Mouse (Mus musculus) olfactory bulb, adult 2 months (tissue): ENCODE data around the gene Slc7a10.

Experiments
- CTCF ChIP-seq: fragments of 200-500 bp; IDR thresholded peaks from 2 replicates; pipeline ENCODE4 v1.5.1; 2012; ENCODE audit warnings: low read depth, mild to moderate bottlenecking, low read length, moderate library complexity; ENCODE audit not compliant: insufficient read depth
- POLR2A ChIP-seq: fragments of 200-500 bp; IDR thresholded peaks from 2 replicates; pipeline ENCODE4 v1.6.1; 2012; ENCODE audit warnings: mild to moderate bottlenecking, low read depth, low read length, moderate library complexity; ENCODE audit not compliant: insufficient read depth

DNA sequence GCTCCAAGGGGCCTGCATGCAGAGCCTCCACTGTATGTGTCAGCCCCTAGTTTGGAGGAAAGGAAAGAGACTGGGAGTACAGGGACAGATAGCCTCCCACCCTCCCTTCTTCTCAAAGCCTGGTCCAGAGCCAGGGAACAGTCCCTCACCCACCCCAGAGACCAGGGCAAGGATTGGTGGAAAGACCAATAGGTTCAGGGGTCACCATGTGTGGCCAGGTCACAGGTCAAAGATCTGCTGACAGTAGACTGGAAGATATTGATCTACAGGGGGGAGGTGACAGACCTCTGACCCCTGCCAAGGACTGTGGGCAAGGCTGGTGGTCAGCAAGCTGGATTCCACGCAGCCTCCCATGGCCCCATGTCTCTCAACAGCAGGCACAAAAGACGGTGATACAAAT lies 18.3 kb upstream of the Slc7a10 start:
- TF ChIP-seq CTCF (no peak), POLR2A (no peak)
